Mouse (Mus musculus) ovary, postnatal 10 days (tissue): ENCODE measurements around the gene Gria3.

Source experiments
- DNase-seq: peaks from one replicate; pipeline ENCODE4 v3.0.0; 2022; ENCODE audit warnings: low spot score

The Gria3 gene

GRCm38 (mm10) chrX:41400058-41400904 lies at the start of gene Gria3:
Gria3 (plus strand) TSS chrX:41400854.
- no peak for DNase-seq

- no peak for DNase-seq
Observed at GRCm38 (mm10) chrX:41387086-41387485, 13.6 kb upstream of the Gria3 start.

GRCm38 (mm10) chrX:41389079-41389478 lies 11.6 kb upstream of the Gria3 start:
- DNase-seq: no peak

GRCm38 (mm10) chrX:41398482-41398881 lies 2.2 kb upstream of the Gria3 start:
- no peak for DNase-seq

GRCm38 (mm10) chrX:41401186-41401585 lies 532 bp downstream of the Gria3 start:
- DNase-seq: no peak

- no peak for DNase-seq
Observed at GRCm38 (mm10) chrX:41401590-41402240, 1.1 kb downstream of the Gria3 start.

GRCm38 (mm10) chrX:41402656-41403055 lies 2.0 kb downstream of the Gria3 start:
- no peak for DNase-seq

- no peak for DNase-seq
Observed at GRCm38 (mm10) chrX:41406288-41406687, 5.6 kb downstream of the Gria3 start.

GRCm38 (mm10) chrX:41409791-41410190 lies 9.1 kb downstream of the Gria3 start:
- DNase-seq: no peak

- DNase-seq: no peak
Observed at GRCm38 (mm10) chrX:41425651-41426050, 25.0 kb downstream of the Gria3 start.

GRCm38 (mm10) chrX:41428011-41428410 lies 27.4 kb downstream of the Gria3 start:
- no peak for DNase-seq

- no peak for DNase-seq
Observed at GRCm38 (mm10) chrX:41435541-41435940, 34.9 kb downstream of the Gria3 start.

- DNase-seq: no peak
Observed at GRCm38 (mm10) chrX:41438841-41439240, 38.2 kb downstream of the Gria3 start.

- DNase-seq: no peak
Observed at GRCm38 (mm10) chrX:41448876-41449275, 48.2 kb downstream of the Gria3 start.

- no peak for DNase-seq
Observed at GRCm38 (mm10) chrX:41477486-41477885, 76.8 kb downstream of the Gria3 start.

- DNase-seq: no peak
Observed at GRCm38 (mm10) chrX:41496528-41496927, 95.9 kb downstream of the Gria3 start.

GRCm38 (mm10) chrX:41505371-41505770 lies 104.7 kb downstream of the Gria3 start:
- no peak for DNase-seq

GRCm38 (mm10) chrX:41507959-41508358 lies 107.3 kb downstream of the Gria3 start:
- DNase-seq: no peak

GRCm38 (mm10) chrX:41514982-41515381 lies 114.3 kb downstream of the Gria3 start:
- no peak for DNase-seq

GRCm38 (mm10) chrX:41532511-41532910 lies 131.9 kb downstream of the Gria3 start:
- no peak for DNase-seq

GRCm38 (mm10) chrX:41535886-41536285 lies 135.2 kb downstream of the Gria3 start:
- no peak for DNase-seq

GRCm38 (mm10) chrX:41562296-41563060 lies 161.8 kb downstream of the Gria3 start:
- DNase-seq: no peak

GRCm38 (mm10) chrX:41564898-41565297 lies 164.2 kb downstream of the Gria3 start:
- DNase-seq: no peak
